In the genomic region with DNA sequence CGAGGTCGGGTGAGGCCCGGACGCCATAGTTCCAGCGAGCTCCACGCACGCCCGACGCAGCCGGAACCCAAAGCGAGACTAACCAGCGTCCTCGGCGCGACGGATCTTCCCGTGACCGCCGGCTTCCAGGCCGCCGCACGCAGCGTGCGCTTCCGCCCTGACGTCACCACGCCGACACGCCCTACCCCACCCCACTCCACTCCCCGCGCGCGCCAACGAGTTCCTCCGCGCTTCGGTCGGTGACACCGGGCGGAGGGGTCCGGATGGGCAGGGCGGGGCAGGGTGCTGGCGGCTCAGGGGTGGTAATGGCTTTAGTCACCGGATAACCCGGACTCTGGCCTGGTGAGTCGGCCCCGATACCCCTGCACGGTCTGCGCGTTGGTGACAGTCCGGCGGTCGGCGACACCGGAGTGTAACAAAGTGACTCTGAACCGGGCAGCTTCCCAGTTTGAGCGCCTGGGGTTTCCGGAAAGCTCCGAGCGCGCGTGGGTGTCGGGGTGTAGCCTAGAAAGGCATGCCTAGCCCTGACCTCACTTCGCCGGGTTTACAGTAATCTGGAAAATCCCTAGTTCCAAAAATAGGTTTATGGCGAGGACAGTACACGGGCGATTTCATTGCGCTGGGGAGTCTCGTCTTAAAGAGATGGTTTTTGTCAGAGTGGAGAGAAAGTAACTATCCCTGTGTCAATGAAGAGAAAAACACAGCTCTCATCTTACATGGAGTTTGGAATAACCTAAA, we compare ENCODE assay signal across 8 mouse cellular contexts. TPM values are rescaled to one million over a fixed set of nuclear protein-coding genes. Genes with fewer than 3 reads are reported as not detected.
DNase-seq lines count a peak whose midpoint lies in the region; ATAC-seq and TF ChIP-seq lines count a peak whose summit lies in the region.

TSS of gene Ccnl1 (minus strand) at position 148 of the 738 bp plus-strand sequence.

- peak; percentile 92 for TF ChIP-seq POLR2A in kidney, adult 2 months (IDR thresholded peaks at IDR 0.05; ENCODE audit: low read depth, low read length)
- TF ChIP-seq POLR2A in small intestine, adult 2 months (IDR thresholded peaks at IDR 0.05; ENCODE audit: low read depth, low read length), result peak; percentile 93

- DNase-seq in 3T3-L1 (ENCODE audit: low read depth, low spot score), result peak; percentile 89
- peak; percentile 92 to 96 for DNase-seq in adrenal gland, postnatal 4 days (ENCODE audit: low spot score in 2 of 2)
- DNase-seq in heart, adult 18-20 months, result peak; percentile 98
- peak; percentile 97 for DNase-seq in kidney, adult 2 months
- peak; percentile 95 for DNase-seq in limb, embryonic 11.5 days (ENCODE audit: low spot score)

- peak within 1 kb of the TSS; percentile 93 for H3K4me3 ChIP-seq in embryonic facial prominence, embryonic 13.5 days
- H3K4me3 ChIP-seq in kidney, adult 2 months (ENCODE audit: insufficient read depth, low read depth, low read length), result peak within 1 kb of the TSS; percentile 92
- peak within 1 kb of the TSS; percentile 95 for H3K4me3 ChIP-seq in limb, embryonic 11.5 days (ENCODE audit: low read depth, low read length)
- H3K4me3 ChIP-seq in midbrain, embryonic 13.5 days (replicated peaks), result peak within 1 kb of the TSS; percentile 86
- peak within 1 kb of the TSS; percentile 78 for H3K4me3 ChIP-seq in small intestine, adult 2 months (ENCODE audit: low read depth, low read length)

- no peaks in the 10 kb centered on the region for H3K9me3 ChIP-seq in embryonic facial prominence, embryonic 13.5 days
- H3K9me3 ChIP-seq in limb, embryonic 11.5 days (ENCODE audit: control insufficient read depth, low read length), result no peaks in the 10 kb centered on the region
- H3K9me3 ChIP-seq in midbrain, embryonic 13.5 days, result no peaks in the 10 kb centered on the region

- TF ChIP-seq CTCF in kidney, adult 2 months (conservative IDR thresholded peaks at IDR 0.05; ENCODE audit: insufficient read depth, insufficient read length, low read depth, low read length), result no peak
- no peak for TF ChIP-seq CTCF in small intestine, adult 2 months (IDR thresholded peaks at IDR 0.05; ENCODE audit: extremely low read depth, insufficient read length, insufficient replicate concordance, low read depth, low read length)

- H3K27ac ChIP-seq in embryonic facial prominence, embryonic 13.5 days, result peak within 1 kb of the TSS; percentile 100
- H3K27ac ChIP-seq in kidney, adult 2 months (ENCODE audit: insufficient read depth, low read depth, low read length), result peak within 1 kb of the TSS; percentile 91
- H3K27ac ChIP-seq in limb, embryonic 11.5 days (replicated peaks; ENCODE audit: low read depth, low read length), result peak within 1 kb of the TSS; percentile 99
- H3K27ac ChIP-seq in midbrain, embryonic 13.5 days, result peak within 1 kb of the TSS; percentile 99
- peak within 1 kb of the TSS; percentile 98 for H3K27ac ChIP-seq in small intestine, adult 2 months (ENCODE audit: insufficient read depth, low read depth, low read length)

- peak; percentile 96 for ATAC-seq in embryonic facial prominence, embryonic 13.5 days (ENCODE audit: insufficient number of reproducible peaks, insufficient read depth, low FRiP score, low TSS enrichment, low read depth)
- ATAC-seq in limb, embryonic 11.5 days (ENCODE audit: insufficient number of reproducible peaks, low FRiP score, low TSS enrichment, low read depth), result peak; percentile 94
- ATAC-seq in midbrain, embryonic 13.5 days, result peak; percentile 96

- H3K4me1 ChIP-seq in embryonic facial prominence, embryonic 13.5 days, result peaks cover 32% of the 10 kb centered on the region
- H3K4me1 ChIP-seq in kidney, adult 2 months (ENCODE audit: control insufficient read depth, insufficient read depth, low read length), result peaks cover 19% of the 10 kb centered on the region
- peaks cover 12% of the 10 kb centered on the region; the same call in 1 of the 2 replicates for H3K4me1 ChIP-seq in limb, embryonic 11.5 days (ENCODE audit: control insufficient read depth, insufficient read depth, low read length)
- peaks cover 43% of the 10 kb centered on the region for H3K4me1 ChIP-seq in midbrain, embryonic 13.5 days (replicated peaks)
- no peaks in the 10 kb centered on the region; the same call in 1 of the 2 replicates for H3K4me1 ChIP-seq in small intestine, adult 2 months (ENCODE audit: control insufficient read depth, insufficient read depth, insufficient read length, low read length)

- peaks cover 24% of the 10 kb centered on the region for H3K36me3 ChIP-seq in embryonic facial prominence, embryonic 13.5 days
- H3K36me3 ChIP-seq in kidney, adult 2 months (ENCODE audit: control insufficient read depth, insufficient read depth, low read length), result peaks cover 9% of the 10 kb centered on the region
- peaks cover 5% of the 10 kb centered on the region; the same call in 1 of the 2 replicates for H3K36me3 ChIP-seq in limb, embryonic 11.5 days (ENCODE audit: control insufficient read depth, insufficient read depth, low read length)
- H3K36me3 ChIP-seq in midbrain, embryonic 13.5 days, result peaks cover 21% of the 10 kb centered on the region
- peaks cover 22% of the 10 kb centered on the region for H3K36me3 ChIP-seq in small intestine, adult 2 months (ENCODE audit: control insufficient read depth, insufficient read depth, low read length)

- H3K27me3 ChIP-seq in embryonic facial prominence, embryonic 13.5 days, result no peaks in the 10 kb centered on the region
- no peaks in the 10 kb centered on the region for H3K27me3 ChIP-seq in kidney, adult 2 months (replicated peaks; ENCODE audit: control insufficient read depth, insufficient read depth, low read length)
- H3K27me3 ChIP-seq in limb, embryonic 11.5 days (ENCODE audit: control insufficient read depth, insufficient read depth, low read length), result no peaks in the 10 kb centered on the region
- H3K27me3 ChIP-seq in midbrain, embryonic 13.5 days, result no peaks in the 10 kb centered on the region
- H3K27me3 ChIP-seq in small intestine, adult 2 months (ENCODE audit: control insufficient read depth, insufficient read depth, low read length), result no peaks in the 10 kb centered on the region

- under 1% methylated on average over 70 of the region's 70 CpGs for WGBS in embryonic facial prominence, embryonic 13.5 days
- under 1% methylated on average over 69 of the region's 70 CpGs for WGBS in kidney, adult 2 months
- under 1% methylated on average over 70 of the region's 70 CpGs for WGBS in limb, embryonic 11.5 days
- WGBS in midbrain, embryonic 13.5 days, result under 1% methylated on average over 70 of the region's 70 CpGs
- WGBS in small intestine, adult 2 months, result under 1% methylated on average over 70 of the region's 70 CpGs

- H3K9ac ChIP-seq in embryonic facial prominence, embryonic 13.5 days, result peak within 1 kb of the TSS; percentile 100
- peak within 1 kb of the TSS; percentile 98 for H3K9ac ChIP-seq in limb, embryonic 11.5 days (ENCODE audit: low read length)
- H3K9ac ChIP-seq in midbrain, embryonic 13.5 days (replicated peaks), result peak within 1 kb of the TSS; percentile 92

- peak within 1 kb of the TSS; percentile 88 for H3K4me2 ChIP-seq in embryonic facial prominence, embryonic 13.5 days
- peak within 1 kb of the TSS; percentile 77 for H3K4me2 ChIP-seq in limb, embryonic 11.5 days (ENCODE audit: low read depth, severe bottlenecking)
- H3K4me2 ChIP-seq in midbrain, embryonic 13.5 days (replicated peaks), result peak within 1 kb of the TSS; percentile 91

RNA-seq across cellular contexts. Expression of gene Ccnl1, which starts in this region (rescaled TPM):
- total RNA-seq in adrenal gland, postnatal 4 days (2021), result 100 to 1,000 TPM; 109 to 117 TPM
- 107 and 123 TPM in 2 replicates for polyA plus RNA-seq in embryonic facial prominence, embryonic 13.5 days (2015; fragmentation: Nextera tagmentation; extraction: Ambion mirVana)
- total RNA-seq in heart, adult 18-20 months (2021), result 10 to 100 TPM; 14.7 to 20.8 TPM
- 20.8 and 25.6 TPM in 2 replicates for polyA plus RNA-seq in kidney, adult 2 months (2012; rRNA removed)
- polyA plus RNA-seq in limb, embryonic 11.5 days (2014; fragmentation: Nextera tagmentation; extraction: Ambion mirVana), result 127 and 137 TPM in 2 replicates
- polyA plus RNA-seq in midbrain, embryonic 13.5 days (2015; fragmentation: Nextera tagmentation; extraction: Ambion mirVana), result 87.8 and 94.2 TPM in 2 replicates
- polyA plus RNA-seq in small intestine, adult 2 months (2012; rRNA removed), result 46.7 and 64.3 TPM in 2 replicates

Comparison
In these comparisons a context has a peak if more than half of its experiments do, and no peak if none do; other contexts are left out.
1. Peak in every context shown above with its lines: DNase-seq, ATAC-seq, H3K4me3 ChIP-seq and H3K27ac ChIP-seq.
2. RNA of gene Ccnl1 (total RNA-seq): 109 to 117 TPM in adrenal gland, postnatal 4 days; 14.7 to 20.8 TPM in heart, adult 18-20 months; every median in the first group is over 4 times any median in the second.